Mouse (Mus musculus): ENCODE data around the gene Gm10295. TPM values are rescaled to one million over a fixed set of nuclear protein-coding genes. Genes with fewer than 3 reads are reported as not detected.

Gm10295 gene
- polyA plus RNA-seq, 1 experiment from 2014 or later: not detected

DNA sequence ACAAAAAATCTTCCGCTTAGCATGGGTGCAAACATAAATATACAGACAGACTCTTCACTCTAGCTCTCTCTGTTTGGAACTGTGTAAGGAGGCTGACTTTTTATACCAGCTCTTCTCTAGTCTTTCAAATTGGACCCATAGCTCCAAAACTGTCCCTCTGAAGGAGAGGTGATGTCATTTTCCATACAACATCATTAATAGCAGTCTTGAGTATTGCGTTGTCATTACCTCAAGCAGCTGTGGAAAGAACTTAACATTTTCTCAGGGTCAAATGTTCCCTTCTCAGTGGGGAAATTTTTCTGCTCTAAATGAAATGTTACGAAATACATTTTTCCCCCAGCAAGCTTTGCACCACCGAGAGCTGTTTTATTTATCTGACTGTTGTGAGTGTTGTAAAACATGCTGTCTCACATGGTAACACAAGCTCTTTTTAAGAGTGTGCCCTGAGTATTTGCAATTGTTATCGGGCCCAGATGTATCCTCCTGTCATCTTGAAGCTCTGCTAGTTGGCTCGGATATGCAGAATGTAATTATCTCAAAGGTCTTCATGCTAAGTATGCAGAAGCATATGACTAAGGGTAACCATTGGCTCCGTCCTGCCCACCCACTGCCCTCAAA lies 38.0 kb downstream of the Gm10295 start:
- Histone ChIP-seq H3K36me3 (no peaks in the 10 kb centered on the region), H3K4me1 (peaks cover 39% of the 10 kb centered on the region), H3K4me3 (replicated peaks) (no peak overlapping the region), H3K9me3 (replicated peaks) (no peaks in the 10 kb centered on the region), H3K27me3 (no peaks in the 10 kb centered on the region), H3K4me2 (no peak overlapping the region), H3K9ac (no peak overlapping the region), H3K27ac (peak overlapping the region; percentile 78; the same call in 1 of the 2 replicates)
- ATAC-seq (replicated peaks; ENCODE audit: low FRiP score): no peak
- 82% methylated on average over 7 of the region's 7 CpGs for WGBS

DNA sequence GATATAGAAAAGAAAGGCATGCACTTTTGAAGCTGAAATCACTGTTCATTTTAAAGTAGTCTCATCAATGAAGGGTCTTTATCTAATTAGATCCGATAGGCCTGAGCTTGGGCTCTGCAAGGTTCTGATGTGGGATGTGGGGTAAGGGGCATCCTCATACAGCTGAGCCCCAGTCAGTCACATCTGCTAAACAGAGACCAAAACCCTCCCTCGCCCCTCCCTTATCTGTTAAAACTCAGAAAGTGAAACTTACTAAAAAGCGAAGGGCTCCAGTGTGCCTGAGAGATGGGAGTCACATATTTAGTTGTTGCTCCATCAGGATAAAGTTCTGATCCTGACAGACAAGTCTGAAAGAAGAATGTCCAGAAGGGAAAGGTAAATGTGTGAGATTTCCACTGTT lies 38.9 kb downstream of the Gm10295 start:
- no peak for ATAC-seq (replicated peaks; ENCODE audit: low FRiP score)
- 56% methylated on average over 3 of the region's 3 CpGs for WGBS
- peaks cover 47% of the 10 kb centered on the region for H3K4me1 ChIP-seq
- no peak overlapping the region for H3K9ac ChIP-seq
- H3K27me3 ChIP-seq: no peaks in the 10 kb centered on the region
- no peaks in the 10 kb centered on the region for H3K9me3 ChIP-seq (replicated peaks)
- H3K4me2 ChIP-seq: 0 out of 2 replicates have a peak overlapping the region, but pooled peaks have one; percentile 12
- H3K36me3 ChIP-seq: no peaks in the 10 kb centered on the region
- no peak overlapping the region for H3K4me3 ChIP-seq (replicated peaks)
- peak overlapping the region; percentile 78 for H3K27ac ChIP-seq

DNA sequence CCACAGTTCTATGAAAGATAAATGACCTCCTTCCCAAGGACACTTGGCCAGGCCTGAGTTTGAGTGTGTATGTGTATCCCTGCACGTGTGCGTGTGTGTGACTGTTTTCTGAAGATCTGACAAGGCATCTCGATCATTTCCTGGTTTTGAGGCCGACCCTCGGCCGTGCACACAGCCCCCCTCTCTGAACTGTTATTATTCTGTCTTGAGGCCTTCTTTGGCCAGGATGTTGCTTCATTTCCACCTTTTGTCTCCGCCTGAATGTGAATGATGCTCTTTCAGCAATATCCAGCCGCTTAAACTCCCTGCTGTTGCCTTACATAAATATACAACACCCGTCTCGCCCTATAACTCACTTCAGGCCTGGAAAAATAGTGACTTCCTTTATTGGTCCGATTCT lies 39.9 kb downstream of the Gm10295 start:
- Histone ChIP-seq H3K4me2 (no peak overlapping the region), H3K36me3 (no peaks in the 10 kb centered on the region), H3K4me3 (replicated peaks) (no peak overlapping the region), H3K27ac (peak overlapping the region; percentile 78), H3K9ac (no peak overlapping the region), H3K9me3 (replicated peaks) (no peaks in the 10 kb centered on the region), H3K4me1 (peaks cover 41% of the 10 kb centered on the region), H3K27me3 (no peaks in the 10 kb centered on the region)
- WGBS: 19% methylated on average over 11 of the region's 11 CpGs
- ATAC-seq (replicated peaks; ENCODE audit: low FRiP score): peak; percentile 64

DNA sequence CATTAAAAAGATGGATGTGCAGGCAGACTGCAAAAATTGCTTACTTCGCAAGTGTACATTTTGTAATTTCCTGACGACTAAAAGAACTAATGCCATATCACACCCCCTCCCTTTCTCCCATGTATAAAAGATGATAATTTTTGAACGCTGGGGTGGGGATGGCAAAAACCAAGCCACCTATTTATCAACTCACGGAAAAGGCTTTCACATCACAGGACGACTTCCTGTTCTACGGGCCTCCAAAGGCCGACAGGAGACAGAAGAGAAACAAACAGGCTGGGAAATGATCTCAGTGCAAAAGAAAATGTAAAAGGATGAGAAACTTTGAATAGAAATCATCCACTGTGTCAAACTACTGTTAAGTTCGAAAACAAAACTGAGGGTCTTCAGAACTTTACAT lies 43.2 kb downstream of the Gm10295 start:
- 40% methylated on average over 8 of the region's 8 CpGs for WGBS
- H3K27me3 ChIP-seq: no peaks in the 10 kb centered on the region
- H3K4me3 ChIP-seq (replicated peaks): no peak overlapping the region
- no peak for ATAC-seq (replicated peaks; ENCODE audit: low FRiP score)
- peak overlapping the region; percentile 54; the same call in 1 of the 2 replicates for H3K27ac ChIP-seq
- no peaks in the 10 kb centered on the region for H3K9me3 ChIP-seq (replicated peaks)
- peaks cover 36% of the 10 kb centered on the region for H3K4me1 ChIP-seq
- H3K4me2 ChIP-seq: no peak overlapping the region
- H3K9ac ChIP-seq: no peak overlapping the region
- no peaks in the 10 kb centered on the region for H3K36me3 ChIP-seq

DNA sequence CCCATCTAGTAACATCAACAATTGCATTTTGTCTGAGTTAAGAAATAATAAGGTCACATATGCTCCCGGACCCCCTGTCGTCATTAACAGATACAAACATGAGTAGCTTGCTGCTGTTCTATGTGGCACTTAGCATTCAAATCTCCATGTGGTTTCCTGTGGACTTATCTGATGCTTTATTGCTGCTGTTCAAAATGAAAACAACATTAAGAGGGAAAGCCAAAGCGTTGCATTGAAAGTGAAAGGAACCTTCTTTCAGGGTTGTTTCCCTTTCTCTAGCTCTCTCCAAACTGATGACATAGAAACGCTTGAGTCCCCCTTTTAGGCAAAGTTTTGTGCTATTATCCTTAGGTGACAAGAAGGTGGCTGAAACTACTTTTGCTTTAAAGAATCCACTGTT lies 48.6 kb downstream of the Gm10295 start:
- H3K27ac ChIP-seq: 0 out of 2 replicates have a peak overlapping the region, but pooled peaks have one; percentile 20
- no peak for ATAC-seq (replicated peaks; ENCODE audit: low FRiP score)
- 61% methylated on average over 4 of the region's 4 CpGs for WGBS

More for the DNA sequence above, 48.6 kb downstream of the Gm10295 start:
- H3K9me3 ChIP-seq (replicated peaks): no peaks in the 10 kb centered on the region
- no peaks in the 10 kb centered on the region for H3K36me3 ChIP-seq
- H3K27me3 ChIP-seq: no peaks in the 10 kb centered on the region
- H3K4me1 ChIP-seq: peaks cover 4% of the 10 kb centered on the region; the same call in 1 of the 2 replicates
- H3K9ac ChIP-seq: no peak overlapping the region
- no peak overlapping the region for H3K4me2 ChIP-seq
- no peak overlapping the region for H3K4me3 ChIP-seq (replicated peaks)

All from kidney, embryonic 15.5 days (tissue).